Mouse (Mus musculus) lung, adult 2 months (tissue): ENCODE measurements around the gene Kmt2a. TPM values are rescaled to one million over a fixed set of nuclear protein-coding genes. Genes with fewer than 3 reads are reported as not detected.

Experiments
- DNase-seq: peaks from one replicate; pipeline ENCODE4 v3.0.0; 2022
- H3K4me1 ChIP-seq: fragments of 200-500 bp; 2 replicates; pipeline ENCODE4 v1.6.1; 2011; ENCODE audit warnings: low read length; ENCODE audit not compliant: control insufficient read depth, insufficient read depth
- H3K4me3 ChIP-seq: fragments of 200-500 bp; replicated peaks from 2 replicates; pipeline ENCODE3; 2011; ENCODE audit warnings: low read depth, mild to moderate bottlenecking, control low read depth, low read length; ENCODE audit errors: extremely low read depth
- CTCF ChIP-seq: fragments of 200-500 bp; IDR thresholded peaks from 2 replicates; pipeline ENCODE4 v1.5.1; 2011; ENCODE audit warnings: mild to moderate bottlenecking, low read length, control low read depth; ENCODE audit not compliant: insufficient read depth
- POLR2A ChIP-seq: fragments of 200-500 bp; IDR thresholded peaks from 2 replicates; pipeline ENCODE4 v1.6.1; 2011; ENCODE audit warnings: low read depth, mild to moderate bottlenecking, control low read depth, low read length, borderline replicate concordance; ENCODE audit errors: extremely low read depth
- WGBS: fragments of 180-500 bp; shearing (Covaris S2); methylation state at CpG from one replicate; pipeline ENCODE4 v1.1.7; 2018; 5-methylcytosine and 5-hydroxymethylcytosine counted together
- polyA plus RNA-seq: library from polyadenylated mRNA; depleted of rRNA; stranded (reverse); fragments of >200 nt; gene quantifications from 2 replicates; pipeline ENCODE4 v1.2.3, GENCODE M21; 2012

Gene Kmt2a
- polyA plus RNA-seq, 1 experiment: 22.6 TPM

DNA sequence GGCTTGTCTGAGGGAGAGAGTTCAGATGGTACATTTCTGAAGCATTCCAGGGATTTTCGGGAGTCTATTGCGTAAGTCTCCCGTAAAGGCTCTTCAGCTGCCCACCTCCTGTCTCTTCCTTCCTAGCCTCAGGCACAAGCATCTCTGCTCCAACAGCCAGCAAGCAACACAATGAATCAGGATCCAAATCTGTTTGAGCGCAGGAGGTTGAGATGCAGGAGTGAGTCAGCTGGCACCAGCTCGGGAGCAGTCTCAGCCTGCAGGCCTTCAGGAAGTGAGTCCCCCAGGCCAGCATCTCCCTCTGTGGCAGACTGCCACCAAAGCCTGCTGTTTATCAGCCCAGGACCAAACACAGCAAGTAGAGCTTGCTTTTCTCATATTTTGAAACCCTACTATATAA lies 23.9 kb upstream of the Kmt2a start:
- WGBS: 34% methylated on average over 5 of the region's 5 CpGs
- H3K4me3 ChIP-seq: no peak overlapping the region
- DNase-seq: no peak
- TF ChIP-seq POLR2A: no peak
- TF ChIP-seq CTCF: no peak
- peaks cover 4% of the 10 kb centered on the region; the same call in 1 of the 2 replicates for H3K4me1 ChIP-seq

DNA sequence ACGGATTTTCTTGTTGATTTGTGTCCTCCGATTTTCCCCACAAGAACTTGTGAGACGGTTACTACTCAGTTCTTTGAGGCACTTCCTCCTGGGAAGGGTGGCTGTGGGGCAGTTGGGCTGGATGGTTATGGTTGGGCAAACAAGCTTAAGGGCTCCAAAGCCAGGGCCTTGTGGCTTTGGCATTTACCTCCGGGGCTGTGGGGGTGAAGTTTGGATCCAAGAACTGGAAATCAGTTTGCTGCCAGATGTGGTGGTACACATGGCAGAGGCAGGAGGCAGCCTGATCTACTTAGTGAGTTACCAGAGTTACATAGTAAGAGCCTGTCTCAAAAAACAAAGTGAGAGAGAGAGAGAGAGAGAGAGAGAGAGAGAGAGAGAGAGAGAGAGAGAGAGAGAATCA lies 22.8 kb upstream of the Kmt2a start:
- TF ChIP-seq CTCF: no peak
- TF ChIP-seq POLR2A: no peak
- H3K4me3 ChIP-seq: no peak overlapping the region
- WGBS: 72% methylated on average over 4 of the region's 4 CpGs
- DNase-seq: no peak
- peaks cover 4% of the 10 kb centered on the region; the same call in 1 of the 2 replicates for H3K4me1 ChIP-seq

GRCm38 (mm10) chr9:44900402-44900801 lies 19.3 kb upstream of the Kmt2a start:
- Histone ChIP-seq H3K4me1 (peaks cover 4% of the 10 kb centered on the region; the same call in 1 of the 2 replicates), H3K4me3 (no peak overlapping the region)
- WGBS: 66% methylated on average over 4 of the region's 4 CpGs
- no peak for TF ChIP-seq POLR2A
- 0 out of 2 replicates have a peak, but pooled peaks have one; percentile 14 for TF ChIP-seq CTCF
- DNase-seq: no peak

- no peak for DNase-seq
- no peak for TF ChIP-seq CTCF
- no peak for TF ChIP-seq POLR2A
- H3K4me1 ChIP-seq: peaks cover under 1% of the 10 kb centered on the region; the same call in 1 of the 2 replicates
- WGBS: 63% methylated on average over 3 of the region's 3 CpGs
- H3K4me3 ChIP-seq: no peak overlapping the region
Observed at GRCm38 (mm10) chr9:44899716-44900115, 18.6 kb upstream of the Kmt2a start.

GRCm38 (mm10) chr9:44897024-44897423 lies 15.9 kb upstream of the Kmt2a start:
- DNase-seq: no peak
- Histone ChIP-seq H3K4me3 (no peak overlapping the region), H3K4me1 (no peaks in the 10 kb centered on the region)
- 57% methylated on average over 4 of the region's 4 CpGs for WGBS
- TF ChIP-seq POLR2A (no peak), CTCF (no peak)

- 54% methylated on average over 3 of the region's 3 CpGs for WGBS
- no peak for DNase-seq
- H3K4me1 ChIP-seq: no peaks in the 10 kb centered on the region
- TF ChIP-seq CTCF: no peak
- no peak for TF ChIP-seq POLR2A
- H3K4me3 ChIP-seq: no peak overlapping the region
Observed at GRCm38 (mm10) chr9:44892664-44893063, 11.6 kb upstream of the Kmt2a start.

DNA sequence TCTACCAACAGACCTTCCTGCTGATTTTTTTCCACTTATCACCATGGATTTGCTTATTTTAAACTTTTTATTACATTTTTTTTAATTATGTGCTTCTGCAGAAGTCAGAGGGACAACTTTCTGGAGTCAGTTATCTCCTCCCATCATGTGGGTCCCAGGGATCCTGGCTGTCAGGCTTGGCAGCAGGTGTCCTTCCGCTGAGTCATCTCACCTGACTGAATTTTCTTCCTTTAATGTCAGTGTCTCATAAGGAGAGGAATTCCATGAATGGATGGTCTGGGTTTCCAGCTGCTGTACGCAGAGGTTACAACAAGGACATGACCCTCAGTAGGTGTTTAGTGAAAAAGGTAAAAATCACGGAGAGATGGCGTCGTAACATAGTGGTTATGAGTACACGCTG lies 10.1 kb upstream of the Kmt2a start:
- no peak for DNase-seq
- TF ChIP-seq POLR2A: no peak
- 85% methylated on average over 6 of the region's 6 CpGs for WGBS
- Histone ChIP-seq H3K4me3 (no peak overlapping the region), H3K4me1 (no peaks in the 10 kb centered on the region)

DNA sequence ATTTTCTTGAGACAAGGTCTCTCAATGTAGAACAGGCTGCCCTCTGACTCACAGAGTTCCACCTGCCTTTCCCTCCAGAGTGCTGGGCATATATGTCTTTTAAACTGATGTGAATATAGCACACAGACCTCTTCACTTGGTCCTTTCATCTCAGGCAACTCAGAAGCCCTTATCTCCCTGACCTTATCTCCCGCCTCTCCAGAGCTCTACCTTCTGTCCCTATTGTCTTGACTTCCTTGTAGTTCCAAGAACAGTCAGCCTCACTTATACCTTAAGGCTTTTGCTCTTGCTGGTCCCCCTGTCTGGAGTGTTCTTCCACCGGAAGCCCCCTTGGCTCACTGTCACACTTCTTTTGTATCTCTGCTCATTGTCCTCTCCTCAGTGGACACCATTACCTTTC lies 9.0 kb upstream of the Kmt2a start:
- no peak for DNase-seq
- H3K4me1 ChIP-seq: no peaks in the 10 kb centered on the region
- 43% methylated on average over 2 of the region's 2 CpGs for WGBS
- no peak overlapping the region for H3K4me3 ChIP-seq
- TF ChIP-seq POLR2A: no peak
- TF ChIP-seq CTCF: no peak

DNA sequence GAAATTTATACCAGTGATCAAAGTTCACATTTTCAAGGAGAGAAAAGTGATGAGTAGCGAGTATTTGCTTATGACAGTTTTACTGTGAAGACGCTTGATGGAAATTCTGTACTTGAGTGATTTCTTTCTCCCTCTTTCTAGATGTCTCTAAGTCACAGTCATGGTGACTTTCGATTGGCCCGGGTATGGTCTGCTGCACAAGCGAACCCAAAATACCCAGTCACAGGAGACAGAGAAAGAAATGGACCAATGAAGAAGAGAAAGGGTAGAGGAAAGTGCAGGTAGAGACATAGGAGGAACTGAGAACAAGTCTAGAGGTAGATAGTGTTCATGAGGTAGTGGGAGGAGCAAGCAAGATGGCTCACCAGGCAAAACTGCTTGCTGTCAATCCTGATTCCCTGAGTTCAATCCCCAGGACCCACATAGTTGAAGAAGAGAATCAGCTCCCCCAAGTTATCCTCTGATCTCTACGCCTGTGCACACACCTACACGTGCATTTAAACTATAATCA lies 7.1 kb upstream of the Kmt2a start:
- DNase-seq: no peak
- no peaks in the 10 kb centered on the region for H3K4me1 ChIP-seq
- WGBS: 80% methylated on average over 7 of the region's 7 CpGs
- TF ChIP-seq POLR2A: no peak
- no peak for TF ChIP-seq CTCF
- H3K4me3 ChIP-seq: no peak overlapping the region

GRCm38 (mm10) chr9:44882981-44883569 lies 2.0 kb upstream of the Kmt2a start:
- WGBS: under 1% methylated on average over 21 of the region's 21 CpGs
- no peak for DNase-seq
- Histone ChIP-seq H3K4me1 (peaks cover 8% of the 10 kb centered on the region), H3K4me3 (peak overlapping the region; percentile 19)
- TF ChIP-seq POLR2A: no peak
- TF ChIP-seq CTCF: no peak
